Mouse (Mus musculus): ENCODE results near the gene Slc10a1. TPM values are rescaled to one million over a fixed set of nuclear protein-coding genes. Genes with fewer than 3 reads are reported as not detected.

Slc10a1 gene
- 1 to 10 TPM in 1 of 2 experiments, under 1 TPM in 1; 0.51 to 3.9 TPM for polyA plus RNA-seq (2017; shearing (Covaris generic))

GRCm38 (mm10) chr12:80968605-80969004 is at the start of gene Slc10a1:
Gene Slc10a1 (minus strand): TSS chr12:80968705.

DNA sequence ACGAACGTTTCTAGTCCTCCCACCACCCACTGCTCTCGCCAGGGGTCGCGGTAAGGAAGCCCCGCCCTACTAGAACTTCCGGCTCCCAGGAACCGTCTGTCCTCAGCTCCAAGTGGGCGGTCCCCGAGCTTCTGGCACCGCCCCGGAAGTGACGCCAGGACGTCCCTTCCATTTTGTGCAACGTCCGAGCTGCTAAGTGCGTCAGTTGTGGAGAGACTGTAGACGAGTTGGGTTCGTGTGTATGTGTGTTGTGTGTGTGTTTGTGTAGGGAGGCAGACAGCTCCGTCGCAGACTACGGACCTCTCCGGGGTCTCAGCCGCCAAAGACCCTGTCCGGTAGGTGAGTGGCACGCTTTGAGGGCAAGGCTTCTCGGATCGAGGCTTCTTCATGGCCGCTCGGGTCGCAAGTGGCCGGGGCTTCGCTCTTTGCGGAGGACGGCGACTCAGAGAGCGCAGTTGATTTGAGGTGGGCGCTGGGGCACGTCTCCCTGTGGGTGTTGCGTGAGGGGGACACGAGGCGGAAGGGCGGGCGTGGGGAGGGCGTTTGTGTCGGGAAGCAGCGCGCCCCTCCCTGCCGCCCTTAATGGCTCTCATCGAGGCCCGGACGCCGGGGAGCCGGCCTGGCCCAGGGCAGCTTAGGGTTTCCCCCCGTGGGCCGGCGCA is 23.0 kb downstream of the Slc10a1 start, which contains the start of gene Srsf5:
Gene Srsf5, plus strand, starts transcription at position 171 of the 662 bp plus-strand sequence.

Other genes starting within 250 kb of the Slc10a1 start
- gene Ccdc177, start 208.0 kb downstream of the Slc10a1 start, polyA plus RNA-seq (2017; shearing (Covaris generic)) = 1 to 10 TPM in 1 of 2 experiments, under 1 TPM in 1; 0.11 to 1.9 TPM
- gene Susd6, start 178.2 kb downstream of the Slc10a1 start, polyA plus RNA-seq (2017; shearing (Covaris generic)) = 10 to 100 TPM; 86.1 to 96.2 TPM
- 100 to 1,000 TPM; 766 to 786 TPM for gene Srsf5, start 23.2 kb downstream of the Slc10a1 start, polyA plus RNA-seq (2017; shearing (Covaris generic))
- gene Smoc1, start 58.1 kb upstream of the Slc10a1 start, polyA plus RNA-seq (2017; shearing (Covaris generic)) = under 1 TPM; 0.16 to 0.71 TPM

Data from inflammation-experienced regulatory T-cells (primary cell).